Mouse (Mus musculus) cerebellum, adult 2 months (tissue): ENCODE measurements around the gene Comp.

ENCODE experiments used
- CTCF ChIP-seq: fragments of 200-500 bp; IDR thresholded peaks from 2 replicates; pipeline ENCODE4 v1.5.1; 2011; ENCODE audit warnings: low read depth, mild to moderate bottlenecking, control low read depth, low read length, moderate library complexity, borderline replicate concordance; ENCODE audit not compliant: insufficient read depth
- POLR2A ChIP-seq: fragments of 200-500 bp; IDR thresholded peaks from 2 replicates; pipeline ENCODE4 v1.6.1; 2011; ENCODE audit warnings: low read length, control low read depth, borderline replicate concordance; ENCODE audit not compliant: insufficient read depth

- no peak for TF ChIP-seq CTCF
- TF ChIP-seq POLR2A, result no peak
Measured at GRCm38 (mm10) chr8:70364066-70364465, 9.3 kb upstream of the Comp start.
